Mouse (Mus musculus) frontal cortex, postnatal 10 days (tissue): ENCODE data around the gene Myo1h.

Experiments used
- DNase-seq, 2 experiments: peaks; one replicate each; pipeline ENCODE4 v3.0.0; 2022; ENCODE audit warnings: low spot score in 2 of 2, mixed read lengths in 1 of 2

Gene Myo1h

DNA sequence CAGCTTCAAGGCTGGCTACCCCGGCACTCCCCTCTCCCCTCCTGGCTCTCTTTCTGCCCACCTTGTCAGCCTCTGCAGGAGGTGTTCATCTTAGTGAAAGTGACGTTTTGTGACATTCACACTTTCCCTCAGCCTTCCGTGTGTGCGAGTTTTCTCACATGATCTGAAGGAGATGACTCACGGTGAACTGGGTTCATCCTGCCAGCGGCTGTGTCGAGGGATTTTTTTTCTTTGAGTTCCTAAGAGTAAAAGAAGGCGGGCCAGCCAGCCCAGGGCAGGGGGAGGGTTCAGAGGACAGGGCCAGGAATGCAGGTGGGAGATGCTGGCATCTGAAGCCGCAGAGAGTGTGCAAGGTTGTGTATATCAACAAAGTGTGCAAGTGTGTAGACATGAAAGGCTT, 104.2 kb downstream of the Myo1h start:
- no peak for DNase-seq

DNA sequence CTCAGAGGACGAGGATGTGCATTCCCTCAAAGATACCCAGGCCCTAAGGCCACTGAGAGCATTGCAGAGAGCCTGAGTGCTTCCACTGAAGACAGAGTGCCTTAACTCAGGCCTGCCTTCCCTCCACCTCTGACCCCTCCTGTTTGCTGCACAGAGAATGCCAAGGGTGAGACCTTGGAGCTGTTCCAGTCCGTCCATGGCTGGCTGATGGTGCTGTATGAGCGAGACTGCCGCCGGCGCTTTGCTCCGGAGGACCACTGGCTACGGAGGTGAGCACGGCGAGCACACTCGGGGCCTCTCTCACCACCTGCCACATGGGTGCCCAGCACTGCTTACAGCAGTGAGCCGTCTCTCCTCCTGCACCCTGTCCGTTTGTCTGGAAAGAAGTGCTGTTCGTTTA, 117.6 kb downstream of the Myo1h start:
- no peak for DNase-seq

DNA sequence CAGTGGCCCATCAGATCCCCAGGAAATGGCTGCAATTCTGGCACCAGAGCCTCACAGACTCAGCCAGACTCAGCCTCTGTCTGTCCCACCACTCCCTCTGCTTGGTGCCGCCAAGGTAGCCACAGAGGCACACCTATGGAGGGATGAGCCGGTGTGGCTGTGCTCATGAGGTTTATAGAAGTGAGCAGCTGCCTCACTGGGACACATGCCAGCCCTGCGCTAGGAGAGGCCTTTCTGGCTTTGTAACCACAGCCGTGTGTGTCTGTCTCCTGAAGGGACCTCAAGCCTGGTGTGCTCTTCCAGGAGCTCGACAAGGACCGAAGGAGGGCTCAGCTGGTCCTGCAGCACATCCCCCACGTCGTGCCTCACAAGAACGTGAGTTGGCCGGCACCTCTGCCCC, 118.3 kb downstream of the Myo1h start:
- DNase-seq = no peak

DNA sequence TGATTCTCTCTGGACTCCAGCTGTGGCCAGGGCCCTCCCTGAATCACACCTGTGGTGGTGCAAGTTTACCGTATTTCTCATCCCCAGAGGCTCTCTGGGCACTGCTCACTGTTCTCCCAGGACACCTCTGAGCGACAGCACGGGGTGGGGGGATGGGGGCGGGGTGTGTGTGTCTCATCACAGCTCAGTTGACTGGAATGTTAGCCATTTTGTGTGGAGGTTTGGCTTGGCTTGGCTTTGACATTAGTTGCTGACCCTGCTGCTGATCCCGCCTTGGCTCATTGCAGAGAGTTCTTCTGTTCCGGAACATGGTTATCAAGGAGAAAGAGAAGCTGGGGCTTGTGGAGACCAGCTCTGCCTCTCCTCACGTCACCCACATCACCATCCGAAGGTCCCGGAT, 118.8 kb downstream of the Myo1h start:
- no peak for DNase-seq

DNA sequence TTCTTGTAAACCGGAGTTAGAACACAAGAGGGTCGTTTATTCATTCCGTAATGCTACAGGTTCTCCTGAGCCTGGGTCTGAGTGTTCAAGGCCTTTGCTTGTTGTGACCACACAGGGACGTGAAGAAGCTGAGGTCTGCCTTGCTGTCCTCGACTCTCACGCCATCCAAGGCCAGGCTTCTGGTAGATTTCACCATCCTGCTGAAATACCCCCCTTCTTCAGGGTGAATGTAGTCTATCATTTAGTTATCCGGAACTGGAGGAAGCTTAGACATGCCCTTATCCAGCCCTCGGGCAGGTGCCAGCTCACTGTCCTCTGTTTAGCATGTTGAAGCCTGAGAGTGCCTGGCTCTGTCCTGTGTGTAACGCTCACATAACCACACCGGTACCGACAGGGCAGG, 119.9 kb downstream of the Myo1h start:
- no peak for DNase-seq

DNA sequence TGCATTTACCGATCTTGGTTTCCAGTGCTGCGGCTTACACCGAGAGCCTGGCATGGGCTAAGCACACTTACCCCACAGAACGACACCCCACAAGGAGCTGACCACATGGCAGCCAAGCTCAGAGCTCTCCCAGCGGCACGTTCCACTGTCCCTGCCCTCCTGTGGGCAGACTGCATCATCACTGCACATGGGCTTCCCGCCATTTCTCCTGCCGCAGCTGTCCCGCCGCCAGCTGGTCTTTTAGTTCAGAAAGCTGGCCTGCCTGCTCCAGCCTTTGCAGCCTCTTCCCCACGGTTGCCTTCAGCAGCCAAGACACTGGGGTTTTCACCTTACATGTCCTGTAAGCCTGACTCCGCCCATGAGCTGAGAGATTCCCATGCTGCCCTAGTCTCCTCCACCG, 121.5 kb downstream of the Myo1h start:
- no peak for DNase-seq

DNA sequence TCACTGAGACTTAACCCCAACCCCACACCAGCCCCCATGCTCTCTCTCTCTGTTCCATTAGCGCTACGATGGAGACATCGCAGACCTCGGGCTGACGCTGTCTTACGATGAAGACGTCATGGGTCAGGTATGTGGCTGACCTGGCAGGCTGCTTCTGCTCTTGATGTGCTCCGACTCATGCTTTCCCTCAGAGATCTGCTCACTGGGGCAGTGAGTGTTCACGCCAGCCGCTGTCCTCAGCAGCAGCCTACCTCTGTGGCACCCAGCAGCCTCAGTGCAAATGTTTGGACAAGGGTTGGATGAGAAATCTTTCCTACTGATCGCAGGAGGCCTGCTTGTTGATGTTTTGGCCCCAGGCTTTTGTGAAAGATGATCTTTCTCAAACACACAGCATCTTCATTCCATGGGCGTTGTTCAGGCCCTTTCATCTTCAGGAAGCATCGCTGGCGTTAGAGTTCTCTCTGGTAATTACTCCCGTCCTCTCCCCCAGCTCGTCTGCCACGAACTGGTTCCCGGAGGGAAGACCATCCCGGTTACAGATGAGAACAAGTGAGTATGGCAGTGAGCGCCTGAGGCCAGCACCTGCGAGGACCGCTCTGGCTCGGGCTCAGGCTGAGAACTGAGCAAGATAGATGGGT, 123.5 kb downstream of the Myo1h start:
- no peak for DNase-seq

DNA sequence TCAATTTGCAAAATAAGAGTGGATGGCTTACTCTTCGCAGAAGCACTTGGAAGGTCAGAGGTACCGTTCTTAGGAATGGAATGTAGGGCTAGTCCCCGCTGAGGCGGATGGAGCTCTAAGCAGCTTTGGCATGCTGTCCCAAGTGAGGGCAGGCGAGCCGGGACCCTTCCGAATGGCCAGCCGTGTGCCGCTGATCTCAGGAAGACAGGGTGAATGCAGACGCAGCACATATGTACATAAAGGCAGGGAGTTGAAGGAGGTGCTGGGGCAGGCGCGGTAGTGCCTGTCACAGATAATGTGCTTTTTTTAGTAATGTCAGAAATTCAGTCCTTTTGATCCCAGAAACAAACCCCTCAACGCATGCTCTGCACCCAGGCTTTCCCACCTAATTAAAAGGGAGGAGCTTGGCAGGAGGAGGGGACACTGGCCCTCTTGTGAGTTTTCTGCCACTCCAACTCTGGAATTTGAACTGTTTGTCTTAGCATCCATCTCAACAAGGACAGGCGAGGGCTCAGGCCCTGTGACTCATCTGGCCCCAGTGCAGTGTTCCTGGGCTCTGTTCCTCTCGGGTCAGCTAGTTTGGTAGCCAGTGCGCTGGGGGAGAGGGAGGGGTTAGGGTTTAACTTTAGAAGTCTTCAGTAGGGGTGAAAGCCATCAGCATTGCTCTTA, 124.2 kb downstream of the Myo1h start:
- no peak for DNase-seq
